Mouse (Mus musculus) heart, postnatal 0 days (tissue): ENCODE data around the gene Tmem220.

Source experiments
- CTCF ChIP-seq: IDR thresholded peaks from 2 replicates; pipeline ENCODE4 v1.5.1; 2016; ENCODE audit warnings: antibody characterized with exemption, control low read depth, low read depth
- EP300 ChIP-seq: IDR thresholded peaks from 2 replicates; pipeline ENCODE4 v1.6.1; 2016; ENCODE audit warnings: antibody characterized with exemption, low read depth

GRCm38 (mm10) chr11:67031603-67031915 lies 6.6 kb downstream of the Tmem220 start:
- no peak for TF ChIP-seq EP300
- TF ChIP-seq CTCF, result no peak
